Mouse (Mus musculus) spleen, adult 2 months (tissue): Measurements from ENCODE around the gene Acd.

Source experiments
- CTCF ChIP-seq: fragments of 200-500 bp; IDR thresholded peaks from 2 replicates; pipeline ENCODE4 v1.5.1; 2011; ENCODE audit warnings: mild to moderate bottlenecking, inconsistent platforms; ENCODE audit not compliant: insufficient read depth, insufficient read length, insufficient replicate concordance; ENCODE audit errors: extremely low read depth
- POLR2A ChIP-seq: fragments of 200-500 bp; IDR thresholded peaks from 2 replicates; pipeline ENCODE4 v1.6.1; 2011; ENCODE audit warnings: low read depth, low read length, inconsistent platforms

DNA sequence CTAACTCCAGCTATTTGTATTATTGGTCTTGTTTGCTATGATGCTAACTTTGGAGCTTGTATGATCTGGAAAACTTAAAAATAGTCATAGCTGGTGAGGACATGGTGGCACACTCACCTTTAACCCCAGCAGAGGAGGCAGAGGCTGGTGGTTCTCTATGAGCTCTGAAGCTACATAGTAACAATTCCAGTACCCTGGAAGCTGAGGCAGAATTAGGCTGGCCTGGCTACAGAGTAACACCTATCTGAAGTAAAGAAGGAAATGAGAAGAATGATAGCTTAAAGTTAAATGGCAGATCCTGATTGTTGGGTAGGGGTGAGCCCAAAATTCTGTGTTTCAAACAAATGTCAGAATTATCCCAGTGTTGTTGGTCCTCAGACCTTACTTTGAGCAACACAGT lies 43.3 kb downstream of the Acd start:
- no peak for TF ChIP-seq POLR2A
- TF ChIP-seq CTCF = no peak
